Mouse (Mus musculus) adrenal gland, adult (tissue): ENCODE measurements around the gene Rab19.
"Not testable (repeated sequence)": the region's sequence is repeated elsewhere in the genome, so short reads cannot be mapped to it uniquely, and the experiment has no call there.

Experiments used
- DNase-seq, 2 experiments: peaks; one replicate each; pipeline ENCODE4 v3.0.0; 2022 to 2023; ENCODE audit warnings: low spot score in 1 of 2; ENCODE audit not compliant: inconsistent age in 2 of 2

Rab19 gene

GRCm38 (mm10) chr6:39429007-39429788 lies 48.2 kb downstream of the Rab19 start:
- no peak for DNase-seq

- no peak for DNase-seq
Measured at GRCm38 (mm10) chr6:39430722-39431121, 49.7 kb downstream of the Rab19 start.

GRCm38 (mm10) chr6:39433174-39433573 lies 52.2 kb downstream of the Rab19 start:
- no peak for DNase-seq

- no peak for DNase-seq
Measured at GRCm38 (mm10) chr6:39433701-39434100, 52.7 kb downstream of the Rab19 start.

GRCm38 (mm10) chr6:39434111-39434885 lies 53.3 kb downstream of the Rab19 start:
- DNase-seq: no peak

GRCm38 (mm10) chr6:39434886-39435492 lies 54.0 kb downstream of the Rab19 start:
- no peak for DNase-seq

GRCm38 (mm10) chr6:39435875-39436274 lies 54.9 kb downstream of the Rab19 start:
- no peak for DNase-seq

GRCm38 (mm10) chr6:39437519-39437918 lies 56.5 kb downstream of the Rab19 start:
- DNase-seq: not testable (repeated sequence)
